Mouse (Mus musculus) G1E-ER4 (cell line): ENCODE data around the gene Ift122. TPM values are rescaled to one million over a fixed set of nuclear protein-coding genes. Genes with fewer than 3 reads are reported as not detected.

Source experiments
- GATA1 ChIP-seq: IDR thresholded peaks from one replicate; pipeline ENCODE4 v1.8.0; 2012; ENCODE audit warnings: low read length, inconsistent platforms
- polyA plus RNA-seq: library from polyadenylated mRNA; stranded (reverse); fragments of >175 nt; gene quantifications from 2 replicates; pipeline ENCODE4 v1.2.3, GENCODE M21; 2012

The Ift122 gene
- polyA plus RNA-seq, 1 experiment: 0.25 TPM

GRCm38 (mm10) chr6:115930018-115930417 is 76.7 kb downstream of the Ift122 start:
- TF ChIP-seq GATA1: no peak

- TF ChIP-seq GATA1: no peak
These were observed 78.4 kb downstream of the Ift122 start, which contains the start of gene Rho for GRCm38 (mm10) chr6:115931639-115932038. Gene Rho (plus strand): TSS chr6:115931748.

- no peak for TF ChIP-seq GATA1
These were observed 79.1 kb downstream of the Ift122 start for GRCm38 (mm10) chr6:115932391-115932790.

DNA sequence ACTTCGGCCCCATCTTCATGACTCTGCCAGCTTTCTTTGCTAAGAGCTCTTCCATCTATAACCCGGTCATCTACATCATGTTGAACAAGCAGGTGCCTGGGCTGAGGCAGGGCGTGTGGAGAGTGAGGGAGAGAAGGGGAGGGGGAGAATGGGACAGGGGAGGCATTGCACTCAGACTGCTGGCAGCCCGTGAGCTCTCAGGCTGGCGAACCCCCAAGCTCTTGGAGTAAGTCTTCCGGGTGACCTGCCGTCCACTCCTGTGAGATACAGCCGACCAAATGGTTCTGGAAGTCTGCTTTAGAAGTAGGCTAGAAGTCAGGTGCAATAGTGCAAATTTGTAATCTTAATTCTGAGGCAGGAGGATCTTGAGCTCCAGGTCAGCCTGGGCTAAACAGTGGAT is 82.3 kb downstream of the Ift122 start:
- no peak for TF ChIP-seq GATA1

GRCm38 (mm10) chr6:115938011-115938410 is 84.7 kb downstream of the Ift122 start:
- no peak for TF ChIP-seq GATA1

DNA sequence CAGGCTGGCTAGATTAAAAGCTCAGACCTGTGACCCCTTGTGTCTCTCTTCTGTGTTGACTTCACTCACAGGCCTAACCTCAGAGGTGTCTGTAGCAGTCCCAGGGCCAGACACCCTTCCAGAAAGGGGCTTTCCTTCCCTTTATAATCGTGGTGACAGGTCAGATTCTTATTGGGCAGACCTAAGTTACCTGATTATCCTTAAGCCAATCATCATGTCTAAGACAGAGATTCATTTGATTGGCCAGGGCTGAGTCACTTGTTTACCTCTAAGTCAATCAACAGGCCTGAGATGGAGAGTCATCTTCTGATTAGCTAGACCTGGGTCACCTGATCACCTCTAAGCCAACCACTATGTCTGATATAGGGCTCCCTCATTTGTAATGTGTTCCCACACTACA is 85.5 kb downstream of the Ift122 start:
- no peak for TF ChIP-seq GATA1

- TF ChIP-seq GATA1: no peak
These were observed 87.3 kb downstream of the Ift122 start for GRCm38 (mm10) chr6:115940603-115941002.

- no peak for TF ChIP-seq GATA1
These were observed 87.9 kb downstream of the Ift122 start for GRCm38 (mm10) chr6:115941128-115941527.

- TF ChIP-seq GATA1: no peak
These were observed 90.5 kb downstream of the Ift122 start for GRCm38 (mm10) chr6:115943498-115944427.

GRCm38 (mm10) chr6:115944638-115945037 is 91.4 kb downstream of the Ift122 start, which contains the start of gene H1foo:
Gene H1foo (plus strand): TSS chr6:115944938.
- TF ChIP-seq GATA1: no peak

- TF ChIP-seq GATA1: no peak
These were observed 92.4 kb downstream of the Ift122 start for GRCm38 (mm10) chr6:115945633-115946032.

- TF ChIP-seq GATA1: no peak
These were observed 93.1 kb downstream of the Ift122 start for GRCm38 (mm10) chr6:115946389-115946788.

- TF ChIP-seq GATA1: no peak
These were observed 101.3 kb downstream of the Ift122 start for GRCm38 (mm10) chr6:115954506-115955074.

- TF ChIP-seq GATA1: no peak
These were observed 101.9 kb downstream of the Ift122 start for GRCm38 (mm10) chr6:115955169-115955568.

DNA sequence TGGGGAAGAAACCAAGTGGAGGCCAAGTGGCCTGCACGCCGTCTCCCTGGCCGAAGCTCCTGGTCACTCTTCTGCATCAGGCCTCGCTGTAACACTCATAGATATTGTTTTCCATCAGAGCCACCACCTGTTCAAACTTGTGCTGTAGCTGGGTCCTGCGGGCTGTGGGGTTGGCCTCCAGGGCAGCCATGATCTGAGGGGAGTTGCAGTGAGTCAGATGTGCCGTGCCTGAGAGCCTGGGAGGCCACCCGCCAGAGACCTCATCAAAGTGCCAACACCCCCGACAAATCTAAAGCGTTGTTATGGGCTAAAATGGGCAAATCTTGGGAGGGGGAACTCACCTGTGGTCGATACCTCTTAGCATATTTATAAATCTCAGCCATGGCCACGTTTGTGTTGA is 102.4 kb downstream of the Ift122 start:
- TF ChIP-seq GATA1: no peak

DNA sequence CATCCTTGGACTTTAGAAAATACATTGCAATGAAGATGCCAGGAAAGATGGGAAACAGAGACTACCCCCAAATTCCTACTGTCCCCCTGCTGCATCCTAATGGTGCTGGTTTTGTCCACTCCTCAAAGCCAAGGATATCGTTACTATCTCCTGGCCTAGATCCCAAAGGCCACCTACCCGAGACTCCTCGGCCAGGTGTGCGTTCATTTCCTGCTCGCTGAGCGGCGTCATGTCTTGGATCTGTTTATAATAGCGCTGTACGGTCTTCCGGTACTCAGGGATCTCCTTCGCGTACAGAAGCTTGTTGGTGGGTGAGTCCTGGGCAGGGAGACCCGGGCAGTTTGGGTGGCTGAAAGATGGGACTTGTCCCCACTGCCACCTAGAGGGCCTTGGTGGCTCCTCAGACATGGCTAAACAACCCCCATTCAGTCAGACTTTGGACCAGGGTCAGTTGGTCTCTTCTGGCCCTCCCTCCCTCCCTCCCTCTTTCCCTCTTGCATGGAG is 103.2 kb downstream of the Ift122 start:
- no peak for TF ChIP-seq GATA1

GRCm38 (mm10) chr6:115956922-115957601 is 103.8 kb downstream of the Ift122 start:
- TF ChIP-seq GATA1: no peak
